Mouse (Mus musculus) stomach, embryonic 15.5 days (tissue): Measurements from ENCODE around the gene Socs4. TPM values are rescaled to one million over a fixed set of nuclear protein-coding genes. Genes with fewer than 3 reads are reported as not detected.
A peak's percentile ranks its signal among the peaks of the same experiment; 100 is the strongest.

Experiments
- ATAC-seq: fragments of 200-750 bp; cut with Nextera tagmentation; 2 replicates; pipeline ENCODE4 v1.8.0; 2017; ENCODE audit warnings: low read depth, moderate number of reproducible peaks, moderate TSS enrichment; ENCODE audit not compliant: insufficient read depth, low FRiP score
- H3K27ac ChIP-seq: fragments of 300-500 bp; sonication (generic); 2 replicates; pipeline ENCODE4 v1.5.1; 2015; ENCODE audit warnings: mild to moderate bottlenecking, inconsistent platforms
- H3K27me3 ChIP-seq: fragments of 300-500 bp; sonication (generic); replicated peaks from 2 replicates; pipeline ENCODE4 v1.6.1; 2015; ENCODE audit warnings: inconsistent platforms
- H3K36me3 ChIP-seq: fragments of 300-500 bp; sonication (generic); 2 replicates; pipeline ENCODE4 v1.6.1; 2015; ENCODE audit warnings: inconsistent platforms
- H3K4me1 ChIP-seq: fragments of 300-500 bp; sonication (generic); 2 replicates; pipeline ENCODE4 v1.6.1; 2015; ENCODE audit warnings: inconsistent platforms
- H3K4me2 ChIP-seq: fragments of 300-500 bp; sonication (generic); 2 replicates; pipeline ENCODE4 v1.6.1; 2015; ENCODE audit warnings: mild to moderate bottlenecking, inconsistent platforms
- H3K4me3 ChIP-seq: fragments of 300-500 bp; sonication (generic); replicated peaks from 2 replicates; pipeline ENCODE4 v1.5.1; 2015; ENCODE audit warnings: inconsistent platforms
- H3K9ac ChIP-seq: fragments of 300-500 bp; sonication (generic); 2 replicates; pipeline ENCODE4 v1.6.1; 2015; ENCODE audit warnings: inconsistent platforms
- H3K9me3 ChIP-seq: fragments of 300-500 bp; sonication (generic); 2 replicates; pipeline ENCODE4 v1.6.1; 2016; ENCODE audit warnings: inconsistent platforms
- WGBS: fragments of 180-500 bp; shearing (Covaris S2); methylation state at CpG from one replicate; pipeline ENCODE4 v1.1.7; 2015; 5-methylcytosine and 5-hydroxymethylcytosine counted together
- polyA plus RNA-seq: library from polyadenylated mRNA; unstranded; fragments of >200 nt; fragmentation: Nextera tagmentation; extraction: Ambion mirVana; gene quantifications from 2 replicates; pipeline ENCODE4 v1.2.1, GENCODE M21; 2015

The Socs4 gene
- 3.6 TPM in 2 replicates for polyA plus RNA-seq

DNA sequence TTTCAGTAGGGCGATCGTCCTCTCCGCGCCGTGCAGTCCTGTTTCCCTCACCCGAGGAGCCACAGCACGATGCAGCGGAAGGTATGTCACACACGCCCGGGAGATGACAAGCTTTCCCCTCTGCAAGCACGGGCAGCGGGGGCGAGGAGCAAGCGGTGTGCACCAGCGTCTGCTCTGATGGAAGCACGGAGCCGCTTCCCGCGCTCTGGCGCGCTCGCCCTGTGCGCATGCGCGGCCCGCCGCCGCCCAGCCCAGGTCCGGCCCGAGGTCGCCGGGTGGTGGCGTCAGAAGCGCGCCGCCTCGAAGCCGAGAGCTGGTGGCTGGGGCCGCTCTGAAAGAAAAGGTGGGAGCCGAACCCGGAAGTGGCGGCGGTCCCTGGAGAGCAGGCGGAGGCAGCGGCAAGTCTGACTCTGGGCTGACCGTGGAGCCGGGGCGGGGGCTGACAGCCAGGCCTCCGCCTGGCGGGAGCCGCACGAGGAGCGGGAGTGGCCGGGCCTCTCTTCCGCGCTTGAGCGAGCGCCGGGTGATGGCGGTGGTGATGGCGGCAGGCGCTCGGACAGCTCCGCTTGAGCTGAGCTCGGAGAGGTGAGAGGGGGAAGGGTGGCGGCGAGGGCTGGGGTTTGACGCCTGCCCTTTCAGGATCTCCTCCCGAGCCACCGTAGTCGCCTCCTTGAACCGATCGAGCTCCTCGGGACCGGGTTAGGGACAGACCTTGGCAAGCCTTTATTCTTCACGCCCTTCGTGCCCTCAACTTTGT, at the start of gene Socs4, which contains the start of gene Wdhd1:
Socs4 (plus strand) TSS at position 295 of the 757 bp plus-strand sequence.
Wdhd1 (minus strand) TSS at position 221 of the 757 bp plus-strand sequence.
- Histone ChIP-seq H3K4me2 (peak within 1 kb of the TSS; percentile 76), H3K27me3 (no peaks in the 10 kb centered on the region), H3K4me3 (peak within 1 kb of the TSS; percentile 95), H3K36me3 (no peaks in the 10 kb centered on the region), H3K4me1 (no peaks in the 10 kb centered on the region), H3K9me3 (no peaks in the 10 kb centered on the region), H3K9ac (peak within 1 kb of the TSS; percentile 89), H3K27ac (peak within 1 kb of the TSS; percentile 96)
- ATAC-seq: peak; percentile 96
- WGBS: under 1% methylated on average over 77 of the region's 77 CpGs

DNA sequence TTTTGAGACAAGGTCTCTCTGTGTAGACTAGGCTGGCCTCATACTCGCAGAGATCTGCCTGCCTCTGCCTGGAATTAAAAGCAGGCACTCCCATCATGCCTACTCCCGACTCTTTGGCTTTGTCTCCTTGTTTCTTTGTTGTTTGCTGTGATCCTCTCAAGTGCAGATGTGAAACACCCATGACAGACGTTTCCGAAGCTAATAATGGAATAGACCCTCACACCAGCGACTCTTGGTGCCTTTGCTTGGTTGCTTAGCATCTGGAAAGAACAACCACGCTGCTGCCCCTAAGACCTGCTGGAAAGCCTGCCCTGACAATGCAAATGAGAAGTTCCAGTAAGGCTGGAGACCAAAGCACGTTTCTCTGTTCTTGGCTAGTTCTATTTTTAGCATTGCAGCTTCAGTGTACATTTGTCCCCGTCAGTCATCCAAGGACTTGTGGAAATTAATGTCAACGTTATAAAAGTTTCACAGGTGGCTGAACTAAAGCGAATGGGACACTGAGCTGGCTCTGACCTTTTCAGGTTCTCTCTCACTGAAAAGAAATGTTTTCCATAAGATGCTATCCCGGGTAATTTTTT, 46.8 kb upstream of the Socs4 start:
- Histone ChIP-seq H3K27me3 (no peaks in the 10 kb centered on the region), H3K9ac (no peak overlapping the region), H3K4me2 (no peak overlapping the region), H3K4me1 (no peaks in the 10 kb centered on the region), H3K9me3 (no peaks in the 10 kb centered on the region), H3K4me3 (no peak overlapping the region), H3K36me3 (no peaks in the 10 kb centered on the region), H3K27ac (no peak overlapping the region)
- no peak for ATAC-seq
- WGBS: 62% methylated on average over 11 of the region's 11 CpGs

DNA sequence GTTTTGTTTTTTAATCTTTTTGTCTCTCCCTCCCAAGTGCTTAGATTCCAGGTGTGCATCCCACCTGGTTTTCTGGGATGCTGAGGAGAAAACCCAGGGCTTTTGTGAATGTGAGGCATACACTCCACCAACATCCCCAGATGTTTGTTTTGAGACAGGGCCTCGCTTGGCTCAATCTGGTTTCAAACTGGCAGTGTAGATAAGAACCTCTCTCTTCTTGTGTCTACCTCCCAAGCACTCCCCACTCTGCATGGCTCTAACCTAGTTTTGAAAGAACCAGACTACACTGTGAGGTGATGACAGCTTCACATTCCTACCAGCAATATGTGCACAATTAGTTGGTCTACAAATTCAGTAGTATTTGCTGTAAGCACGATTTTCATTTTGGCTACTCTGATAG, 43.1 kb upstream of the Socs4 start:
- WGBS: 61% methylated on average over 2 of the region's 2 CpGs
- Histone ChIP-seq H3K27me3 (no peaks in the 10 kb centered on the region), H3K9ac (no peak overlapping the region), H3K4me2 (no peak overlapping the region), H3K36me3 (no peaks in the 10 kb centered on the region), H3K27ac (no peak overlapping the region), H3K4me1 (no peaks in the 10 kb centered on the region), H3K4me3 (no peak overlapping the region), H3K9me3 (no peaks in the 10 kb centered on the region)
- ATAC-seq: no peak

GRCm38 (mm10) chr14:47234032-47234431, 42.7 kb upstream of the Socs4 start:
- Histone ChIP-seq H3K4me2 (no peak overlapping the region), H3K4me3 (no peak overlapping the region), H3K36me3 (no peaks in the 10 kb centered on the region), H3K9me3 (no peaks in the 10 kb centered on the region), H3K27ac (no peak overlapping the region), H3K9ac (no peak overlapping the region), H3K4me1 (no peaks in the 10 kb centered on the region), H3K27me3 (no peaks in the 10 kb centered on the region)
- ATAC-seq: no peak
- 88% methylated on average over 3 of the region's 3 CpGs for WGBS

GRCm38 (mm10) chr14:47234526-47235250, 42.0 kb upstream of the Socs4 start:
- no peak overlapping the region for H3K4me3 ChIP-seq
- no peaks in the 10 kb centered on the region for H3K9me3 ChIP-seq
- H3K36me3 ChIP-seq: no peaks in the 10 kb centered on the region
- no peaks in the 10 kb centered on the region for H3K4me1 ChIP-seq
- no peaks in the 10 kb centered on the region for H3K27me3 ChIP-seq
- no peak overlapping the region for H3K9ac ChIP-seq
- H3K27ac ChIP-seq: no peak overlapping the region
- 65% methylated on average over 5 of the region's 5 CpGs for WGBS
- H3K4me2 ChIP-seq: no peak overlapping the region
- no peak for ATAC-seq

DNA sequence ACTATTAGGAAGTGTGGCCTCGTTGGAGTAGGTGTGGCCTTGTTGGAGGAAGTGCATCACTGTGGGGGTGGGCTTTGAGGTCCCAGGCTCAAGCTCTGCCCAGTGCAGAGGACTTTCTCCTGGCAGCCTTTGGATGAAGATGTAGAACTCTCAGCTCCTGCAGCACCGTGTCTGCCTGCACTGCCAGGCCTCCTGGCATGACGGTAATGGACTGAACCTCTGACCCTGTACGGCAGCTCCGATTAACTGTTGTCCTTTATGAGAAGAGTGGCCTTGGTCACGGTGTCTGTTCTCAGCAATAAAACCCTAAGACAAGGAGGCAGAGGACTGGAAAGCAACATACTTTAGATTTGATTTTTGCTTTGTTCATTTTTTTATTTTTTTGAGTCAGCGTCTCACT, 40.2 kb upstream of the Socs4 start:
- H3K27me3 ChIP-seq: no peaks in the 10 kb centered on the region
- H3K36me3 ChIP-seq: no peaks in the 10 kb centered on the region
- H3K27ac ChIP-seq: no peak overlapping the region
- no peak overlapping the region for H3K9ac ChIP-seq
- H3K9me3 ChIP-seq: no peaks in the 10 kb centered on the region
- H3K4me3 ChIP-seq: no peak overlapping the region
- H3K4me2 ChIP-seq: no peak overlapping the region
- no peaks in the 10 kb centered on the region for H3K4me1 ChIP-seq
- 96% methylated on average over 7 of the region's 7 CpGs for WGBS
- ATAC-seq: no peak

DNA sequence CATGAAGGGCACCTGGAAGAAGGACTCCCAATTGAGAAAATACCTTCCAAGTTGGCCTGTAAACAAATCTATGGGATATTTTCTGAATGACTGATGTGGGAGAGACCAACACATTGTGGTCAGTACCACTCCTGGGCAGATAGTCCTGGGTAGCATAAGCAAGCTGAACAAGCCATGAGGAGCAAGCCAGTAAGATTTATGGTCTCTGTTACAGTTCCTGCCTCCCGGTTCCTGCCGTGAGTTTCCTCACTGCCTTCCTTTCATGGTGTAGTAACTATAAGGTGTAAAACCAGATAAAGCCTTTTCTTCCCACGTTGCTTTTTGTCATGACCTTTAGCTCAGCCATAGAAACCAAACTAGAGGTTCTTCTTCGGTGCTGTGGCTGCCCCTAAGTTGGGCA, 39.4 kb upstream of the Socs4 start:
- Histone ChIP-seq H3K9me3 (no peaks in the 10 kb centered on the region), H3K27ac (no peak overlapping the region), H3K27me3 (no peaks in the 10 kb centered on the region), H3K4me3 (no peak overlapping the region), H3K4me2 (no peak overlapping the region), H3K9ac (no peak overlapping the region), H3K36me3 (no peaks in the 10 kb centered on the region), H3K4me1 (no peaks in the 10 kb centered on the region)
- WGBS: 87% methylated on average over 4 of the region's 4 CpGs
- no peak for ATAC-seq

DNA sequence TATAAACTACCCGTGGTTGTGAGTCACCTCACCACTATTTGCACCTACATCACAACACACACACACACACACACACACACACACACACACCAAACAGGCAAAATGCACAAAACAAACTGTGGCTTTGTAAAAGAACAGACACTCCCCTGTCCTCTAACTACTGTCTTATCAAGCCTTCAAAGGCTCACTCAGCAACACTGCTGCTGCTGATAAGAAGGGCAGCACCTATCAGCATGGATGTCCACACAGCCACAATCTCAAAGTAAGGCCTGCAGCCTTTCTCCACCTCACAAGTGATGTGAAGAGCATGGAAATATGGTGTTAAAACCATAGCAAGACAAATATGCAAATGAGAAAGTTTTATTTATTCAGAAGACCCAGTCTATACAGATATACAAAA, 36.1 kb upstream of the Socs4 start:
- WGBS: 55% methylated on average over 1 of the region's 1 CpGs
- H3K27me3 ChIP-seq: no peaks in the 10 kb centered on the region
- H3K4me2 ChIP-seq: no peak overlapping the region
- peak; percentile 94; the same call in 1 of the 2 replicates for ATAC-seq
- peaks cover 9% of the 10 kb centered on the region for H3K36me3 ChIP-seq
- H3K4me3 ChIP-seq: no peak overlapping the region
- no peak overlapping the region for H3K9ac ChIP-seq
- H3K27ac ChIP-seq: no peak overlapping the region
- H3K4me1 ChIP-seq: no peaks in the 10 kb centered on the region
- no peaks in the 10 kb centered on the region for H3K9me3 ChIP-seq

DNA sequence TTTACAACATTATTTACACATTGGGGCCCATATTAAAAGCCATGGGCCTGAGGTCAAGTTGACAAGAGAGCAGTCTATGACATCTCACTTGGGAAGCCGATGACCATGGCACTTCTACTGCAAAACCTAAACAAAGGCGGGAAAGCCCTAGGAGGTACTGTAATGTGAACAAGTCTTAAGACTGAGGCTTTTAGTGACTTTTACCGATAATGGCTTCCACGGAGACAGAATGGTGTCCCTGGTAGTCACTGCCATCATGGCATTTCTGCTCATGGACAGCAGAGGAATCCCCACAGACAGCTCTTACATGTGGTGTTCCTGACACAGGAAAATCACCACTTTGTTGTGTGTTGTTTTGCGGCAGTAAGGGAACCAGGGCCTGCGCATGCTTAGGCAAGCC, 35.7 kb upstream of the Socs4 start:
- Histone ChIP-seq H3K4me2 (no peak overlapping the region), H3K27me3 (no peaks in the 10 kb centered on the region), H3K9ac (no peak overlapping the region), H3K36me3 (peaks cover 12% of the 10 kb centered on the region), H3K27ac (no peak overlapping the region), H3K4me1 (no peaks in the 10 kb centered on the region), H3K4me3 (no peak overlapping the region), H3K9me3 (no peaks in the 10 kb centered on the region)
- WGBS: 89% methylated on average over 6 of the region's 6 CpGs
- ATAC-seq: no peak

GRCm38 (mm10) chr14:47242753-47243152, 34.0 kb upstream of the Socs4 start:
- no peaks in the 10 kb centered on the region for H3K9me3 ChIP-seq
- WGBS: 33% methylated on average over 4 of the region's 4 CpGs
- H3K4me2 ChIP-seq: no peak overlapping the region
- no peak overlapping the region for H3K9ac ChIP-seq
- no peaks in the 10 kb centered on the region for H3K4me1 ChIP-seq
- peaks cover 24% of the 10 kb centered on the region for H3K36me3 ChIP-seq
- ATAC-seq: no peak
- no peak overlapping the region for H3K27ac ChIP-seq
- no peak overlapping the region for H3K4me3 ChIP-seq
- no peaks in the 10 kb centered on the region for H3K27me3 ChIP-seq

DNA sequence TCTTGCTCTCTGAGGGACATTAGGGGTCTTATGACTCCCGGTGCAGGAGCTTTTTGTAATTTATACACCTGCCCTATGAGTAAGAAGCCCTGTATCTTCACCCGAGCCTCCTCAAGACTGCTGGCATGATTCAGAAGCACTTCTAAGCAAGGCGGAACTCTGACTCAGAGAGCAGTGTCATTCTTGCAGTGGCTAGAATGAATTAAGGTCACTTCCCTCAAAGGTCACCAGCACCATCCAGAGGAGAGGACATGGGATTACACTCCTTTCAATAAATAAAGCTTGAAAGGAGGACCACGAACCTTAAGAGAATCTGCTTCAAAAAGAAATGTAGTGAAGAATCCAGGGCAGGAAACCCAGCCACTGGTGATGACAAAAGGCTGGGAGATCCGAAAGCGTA, 26.9 kb upstream of the Socs4 start:
- WGBS: 84% methylated on average over 6 of the region's 6 CpGs
- no peak overlapping the region for H3K9ac ChIP-seq
- H3K27ac ChIP-seq: no peak overlapping the region
- H3K36me3 ChIP-seq: peaks cover 20% of the 10 kb centered on the region; the same call in 1 of the 2 replicates
- H3K27me3 ChIP-seq: no peaks in the 10 kb centered on the region
- H3K9me3 ChIP-seq: no peaks in the 10 kb centered on the region
- no peaks in the 10 kb centered on the region for H3K4me1 ChIP-seq
- no peak overlapping the region for H3K4me2 ChIP-seq
- ATAC-seq: no peak
- H3K4me3 ChIP-seq: no peak overlapping the region

- 89% methylated on average over 3 of the region's 3 CpGs for WGBS
- peaks cover 20% of the 10 kb centered on the region for H3K36me3 ChIP-seq
Observed at GRCm38 (mm10) chr14:47264866-47265265, 11.9 kb upstream of the Socs4 start.

More at GRCm38 (mm10) chr14:47264866-47265265, 11.9 kb upstream of the Socs4 start:
- H3K4me1 ChIP-seq: no peaks in the 10 kb centered on the region
- no peak for ATAC-seq
- no peak overlapping the region for H3K4me2 ChIP-seq
- no peaks in the 10 kb centered on the region for H3K27me3 ChIP-seq
- no peak overlapping the region for H3K9ac ChIP-seq
- no peak overlapping the region for H3K27ac ChIP-seq
- H3K4me3 ChIP-seq: no peak overlapping the region
- H3K9me3 ChIP-seq: no peaks in the 10 kb centered on the region
